Mouse (Mus musculus) liver, embryonic 13.5 days (tissue): ENCODE measurements around the gene Fancc. TPM values are rescaled to one million over a fixed set of nuclear protein-coding genes. Genes with fewer than 3 reads are reported as not detected.
"Not testable (repeated sequence)": the region's sequence is repeated elsewhere in the genome, so short reads cannot be mapped to it uniquely, and the experiment has no call there.

Source experiments
- ATAC-seq: fragments of 200-750 bp; cut with Nextera tagmentation; 2 replicates; pipeline ENCODE4 v1.8.0; 2017; ENCODE audit warnings: low read depth, mild to moderate bottlenecking, moderate number of reproducible peaks, moderate library complexity
- DNase-seq: peaks from one replicate; pipeline ENCODE4 v3.0.0; 2022
- H3K27ac ChIP-seq: fragments of 300-500 bp; sonication (generic); 2 replicates; pipeline ENCODE4 v1.5.1; 2015; ENCODE audit warnings: moderate library complexity, mild to moderate bottlenecking, inconsistent platforms
- H3K27me3 ChIP-seq: fragments of 300-500 bp; sonication (generic); 2 replicates; pipeline ENCODE4 v1.6.1; 2015; ENCODE audit warnings: mild to moderate bottlenecking, inconsistent platforms
- H3K36me3 ChIP-seq: fragments of 300-500 bp; sonication (generic); 2 replicates; pipeline ENCODE4 v1.6.1; 2015; ENCODE audit warnings: mild to moderate bottlenecking, inconsistent platforms
- H3K4me1 ChIP-seq: fragments of 300-500 bp; sonication (generic); replicated peaks from 2 replicates; pipeline ENCODE4 v1.6.1; 2015; ENCODE audit warnings: inconsistent platforms
- H3K4me2 ChIP-seq: fragments of 300-500 bp; sonication (generic); 2 replicates; pipeline ENCODE4 v1.6.1; 2015; ENCODE audit warnings: inconsistent platforms, mild to moderate bottlenecking, moderate library complexity
- H3K4me3 ChIP-seq: fragments of 300-500 bp; sonication (generic); replicated peaks from 2 replicates; pipeline ENCODE4 v1.5.1; 2015; ENCODE audit warnings: mild to moderate bottlenecking, inconsistent platforms
- H3K9ac ChIP-seq: fragments of 300-500 bp; sonication (generic); 2 replicates; pipeline ENCODE4 v1.6.1; 2015; ENCODE audit warnings: mild to moderate bottlenecking, inconsistent platforms
- H3K9me3 ChIP-seq: fragments of 300-500 bp; sonication (generic); replicated peaks from 2 replicates; pipeline ENCODE4 v1.6.1; 2016; ENCODE audit warnings: inconsistent platforms
- WGBS: fragments of 180-500 bp; shearing (Covaris S2); methylation state at CpG from one replicate; pipeline ENCODE4 v1.1.7; 2015; ENCODE audit not compliant: insufficient replicate concordance; 5-methylcytosine and 5-hydroxymethylcytosine counted together
- polyA plus RNA-seq: library from polyadenylated mRNA; unstranded; fragments of >200 nt; fragmentation: Nextera tagmentation; extraction: Ambion mirVana; gene quantifications from 2 replicates; pipeline ENCODE4 v1.2.1, GENCODE M21; 2015

Fancc gene
- polyA plus RNA-seq, 1 experiment from 2014 or later, result 9.2 TPM

GRCm38 (mm10) chr13:63324978-63325848 lies 171.9 kb downstream of the Fancc start:
- 0 out of 2 replicates have a peak, but pooled peaks cover 9% of the 10 kb centered on the region for H3K36me3 ChIP-seq
- DNase-seq (peak; percentile 35), ATAC-seq (peak; percentile 52; the same call in 1 of the 2 replicates)
- WGBS, result 53% methylated on average over 10 of the region's 10 CpGs
- no peak overlapping the region for H3K4me3 ChIP-seq
- no peak overlapping the region for H3K4me2 ChIP-seq
- H3K9ac ChIP-seq, result no peak overlapping the region
- no peaks in the 10 kb centered on the region for H3K27me3 ChIP-seq
- no peak overlapping the region for H3K27ac ChIP-seq
- H3K9me3 ChIP-seq, result no peaks in the 10 kb centered on the region
- H3K4me1 ChIP-seq, result peaks cover 31% of the 10 kb centered on the region

- Histone ChIP-seq H3K27ac (no peak overlapping the region; the same call in 1 of the 2 replicates), H3K9me3 (no peaks in the 10 kb centered on the region), H3K27me3 (no peaks in the 10 kb centered on the region), H3K4me1 (peaks cover 31% of the 10 kb centered on the region), H3K9ac (no peak overlapping the region), H3K4me3 (no peak overlapping the region), H3K36me3 (0 out of 2 replicates have a peak, but pooled peaks cover 3% of the 10 kb centered on the region), H3K4me2 (no peak overlapping the region)
- ATAC-seq (no peak), DNase-seq (no peak)
- WGBS, result 70% methylated on average over 3 of the region's 3 CpGs
Measured at GRCm38 (mm10) chr13:63324311-63324710, 172.8 kb downstream of the Fancc start.

GRCm38 (mm10) chr13:63323286-63324075 lies 173.6 kb downstream of the Fancc start:
- Histone ChIP-seq H3K36me3 (0 out of 2 replicates have a peak, but pooled peaks cover 3% of the 10 kb centered on the region), H3K4me3 (no peak overlapping the region), H3K4me2 (no peak overlapping the region), H3K27me3 (no peaks in the 10 kb centered on the region), H3K9ac (no peak overlapping the region), H3K9me3 (no peaks in the 10 kb centered on the region), H3K27ac (no peak overlapping the region), H3K4me1 (peaks cover 31% of the 10 kb centered on the region)
- DNase-seq, result no peak
- no peak for ATAC-seq
- 75% methylated on average over 9 of the region's 9 CpGs for WGBS

- 78% methylated on average over 6 of the region's 6 CpGs for WGBS
- H3K36me3 ChIP-seq, result 0 out of 2 replicates have a peak, but pooled peaks cover 3% of the 10 kb centered on the region
- H3K27ac ChIP-seq, result no peak overlapping the region
- H3K9me3 ChIP-seq, result no peaks in the 10 kb centered on the region
- ATAC-seq, result no peak
- H3K27me3 ChIP-seq, result no peaks in the 10 kb centered on the region
- no peak overlapping the region for H3K9ac ChIP-seq
- DNase-seq, result no peak
- no peak overlapping the region for H3K4me3 ChIP-seq
- peaks cover 31% of the 10 kb centered on the region for H3K4me1 ChIP-seq
- no peak overlapping the region for H3K4me2 ChIP-seq
Measured at GRCm38 (mm10) chr13:63322756-63323155, 174.3 kb downstream of the Fancc start.

GRCm38 (mm10) chr13:63321689-63322088 lies 175.4 kb downstream of the Fancc start:
- no peaks in the 10 kb centered on the region for H3K27me3 ChIP-seq
- ATAC-seq, result 0 out of 2 replicates have a peak, but pooled peaks have one; percentile 23

GRCm38 (mm10) chr13:63319814-63320213 lies 177.3 kb downstream of the Fancc start:
- Histone ChIP-seq H3K36me3 (peaks cover 5% of the 10 kb centered on the region; the same call in 1 of the 2 replicates), H3K27ac (no peak overlapping the region), H3K4me3 (no peak overlapping the region), H3K27me3 (no peaks in the 10 kb centered on the region), H3K4me2 (no peak overlapping the region), H3K4me1 (peaks cover 19% of the 10 kb centered on the region), H3K9ac (no peak overlapping the region), H3K9me3 (no peaks in the 10 kb centered on the region)
- no peak for ATAC-seq
- 87% methylated on average over 7 of the region's 7 CpGs for WGBS
- DNase-seq, result no peak

More at GRCm38 (mm10) chr13:63321689-63322088, 175.4 kb downstream of the Fancc start:
- no peak overlapping the region for H3K4me3 ChIP-seq
- 72% methylated on average over 5 of the region's 5 CpGs for WGBS
- peaks cover 31% of the 10 kb centered on the region for H3K4me1 ChIP-seq
- no peaks in the 10 kb centered on the region for H3K9me3 ChIP-seq
- no peak overlapping the region for H3K27ac ChIP-seq
- peaks cover 5% of the 10 kb centered on the region; the same call in 1 of the 2 replicates for H3K36me3 ChIP-seq
- no peak for DNase-seq
- H3K9ac ChIP-seq, result no peak overlapping the region
- H3K4me2 ChIP-seq, result no peak overlapping the region

- no peak overlapping the region for H3K27ac ChIP-seq
- H3K4me2 ChIP-seq, result no peak overlapping the region
- no peaks in the 10 kb centered on the region for H3K9me3 ChIP-seq
- H3K4me3 ChIP-seq, result no peak overlapping the region
- H3K4me1 ChIP-seq, result peaks cover 22% of the 10 kb centered on the region
- ATAC-seq (no peak), DNase-seq (no peak)
- H3K36me3 ChIP-seq, result peaks cover 5% of the 10 kb centered on the region; the same call in 1 of the 2 replicates
- WGBS, result 52% methylated on average over 7 of the region's 7 CpGs
- H3K27me3 ChIP-seq, result no peaks in the 10 kb centered on the region
- H3K9ac ChIP-seq, result no peak overlapping the region
Measured at GRCm38 (mm10) chr13:63317681-63318104, 179.4 kb downstream of the Fancc start.

GRCm38 (mm10) chr13:63316407-63316806 lies 180.7 kb downstream of the Fancc start:
- no peak for ATAC-seq
- WGBS, result 76% methylated on average over 5 of the region's 5 CpGs
- Histone ChIP-seq H3K4me3 (no peak overlapping the region), H3K36me3 (peaks cover 2% of the 10 kb centered on the region; the same call in 1 of the 2 replicates), H3K9me3 (no peaks in the 10 kb centered on the region), H3K9ac (no peak overlapping the region), H3K4me1 (peaks cover 22% of the 10 kb centered on the region), H3K4me2 (no peak overlapping the region), H3K27me3 (no peaks in the 10 kb centered on the region), H3K27ac (no peak overlapping the region)
- DNase-seq, result no peak

- WGBS, result 85% methylated on average over 6 of the region's 6 CpGs
- Histone ChIP-seq H3K36me3 (peaks cover 2% of the 10 kb centered on the region; the same call in 1 of the 2 replicates), H3K9me3 (no peaks in the 10 kb centered on the region), H3K9ac (no peak overlapping the region), H3K27me3 (no peaks in the 10 kb centered on the region), H3K27ac (no peak overlapping the region), H3K4me3 (no peak overlapping the region), H3K4me2 (no peak overlapping the region), H3K4me1 (peaks cover 22% of the 10 kb centered on the region)
- DNase-seq (no peak), ATAC-seq (no peak)
Measured at GRCm38 (mm10) chr13:63315777-63316176, 181.3 kb downstream of the Fancc start.

- not testable (repeated sequence) for H3K27me3 ChIP-seq, H3K4me2 ChIP-seq, H3K9ac ChIP-seq, ATAC-seq, H3K9me3 ChIP-seq, H3K36me3 ChIP-seq, H3K27ac ChIP-seq, H3K4me3 ChIP-seq, DNase-seq
- peaks cover 22% of the 10 kb centered on the region for H3K4me1 ChIP-seq
- 86% methylated on average over 4 of the region's 4 CpGs for WGBS
Measured at GRCm38 (mm10) chr13:63315111-63315510, 182.0 kb downstream of the Fancc start.

- Histone ChIP-seq H3K36me3 (peaks cover 2% of the 10 kb centered on the region; the same call in 1 of the 2 replicates), H3K27me3 (no peaks in the 10 kb centered on the region), H3K9ac (no peak overlapping the region), H3K4me1 (peaks cover 22% of the 10 kb centered on the region), H3K9me3 (no peaks in the 10 kb centered on the region), H3K27ac (no peak overlapping the region), H3K4me2 (no peak overlapping the region), H3K4me3 (no peak overlapping the region)
- DNase-seq (no peak), ATAC-seq (peak; percentile 17; the same call in 1 of the 2 replicates)
- 31% methylated on average over 4 of the region's 4 CpGs for WGBS
Measured at GRCm38 (mm10) chr13:63314608-63314920, 182.5 kb downstream of the Fancc start.
